Mouse (Mus musculus) heart, adult 2 months (tissue): Measurements from ENCODE around the gene 9530002B09Rik. TPM values are rescaled to one million over a fixed set of nuclear protein-coding genes. Genes with fewer than 3 reads are reported as not detected.

Experiments
- DNase-seq, 2 experiments: peaks; one replicate each; pipeline ENCODE4 v3.0.0; 2021
- H3K27ac ChIP-seq: fragments of 200-600 bp; 2 replicates; pipeline ENCODE4 v1.8.1; 2022
- H3K27me3 ChIP-seq: fragments of 200-500 bp; 2 replicates; pipeline ENCODE4 v1.6.1; 2012; ENCODE audit warnings: mild to moderate bottlenecking, low read length, inconsistent platforms, mixed read lengths; ENCODE audit not compliant: control insufficient read depth, insufficient read depth
- H3K36me3 ChIP-seq: fragments of 200-500 bp; 2 replicates; pipeline ENCODE4 v1.6.1; 2012; ENCODE audit warnings: low read length, inconsistent platforms; ENCODE audit not compliant: control insufficient read depth, insufficient read depth
- H3K4me1 ChIP-seq: fragments of 200-500 bp; 2 replicates; pipeline ENCODE4 v1.6.1; 2011; ENCODE audit warnings: low read length; ENCODE audit not compliant: control insufficient read depth, insufficient read depth
- H3K4me3 ChIP-seq: fragments of 200-600 bp; 2 replicates; pipeline ENCODE4 v1.8.1; 2022
- H3K79me2 ChIP-seq: fragments of 200-500 bp; replicated peaks from 2 replicates; pipeline ENCODE4 v1.6.1; 2012; ENCODE audit warnings: mild to moderate bottlenecking, inconsistent platforms, low read length, moderate library complexity, mixed read lengths; ENCODE audit not compliant: control insufficient read depth, insufficient read depth
- H3K9ac ChIP-seq: fragments of 200-500 bp; 2 replicates; pipeline ENCODE4 v1.6.1; 2012; ENCODE audit warnings: low read depth, mild to moderate bottlenecking, control low read depth, inconsistent platforms, low read length, mixed read lengths
- CTCF ChIP-seq: fragments of 200-600 bp; IDR thresholded peaks from 2 replicates; pipeline ENCODE4 v1.8.1; 2022; ENCODE audit warnings: antibody characterized with exemption, mild to moderate bottlenecking, moderate library complexity
- EP300 ChIP-seq: fragments of 200-500 bp; IDR thresholded peaks from 2 replicates; pipeline ENCODE4 v1.6.1; 2011; ENCODE audit warnings: low read depth, low read length, control low read depth; ENCODE audit not compliant: insufficient read depth
- POLR2A ChIP-seq: fragments of 200-500 bp; IDR thresholded peaks from 2 replicates; pipeline ENCODE4 v1.6.1; 2011; ENCODE audit warnings: mild to moderate bottlenecking, low read depth, low read length, control low read depth; ENCODE audit not compliant: insufficient read depth
- intact Hi-C: fragments of 180-260 bp; cut with DNase I; formaldehyde crosslinking; loops from one replicate; pipeline ENCODE4 v1.15.1; 2025
- long read RNA-seq: library from polyadenylated mRNA; stranded (forward); transcript quantifications from one replicate; pipeline ENCODE4 v2.0.0, GENCODE M21; 2021
- polyA plus RNA-seq: library from polyadenylated mRNA; depleted of rRNA; stranded (reverse); fragments of >200 nt; gene quantifications from 2 replicates; pipeline ENCODE4 v1.2.3, GENCODE M21; 2012; rRNA removed
- total RNA-seq, 2 experiments: library from RNA; stranded (reverse); gene quantifications; 2 replicates each; pipeline ENCODE4 v1.2.3; 2021

9530002B09Rik gene
- total RNA-seq, result not detected
- not detected in 2 replicates for polyA plus RNA-seq
- long read RNA-seq, result 0 reads

DNA sequence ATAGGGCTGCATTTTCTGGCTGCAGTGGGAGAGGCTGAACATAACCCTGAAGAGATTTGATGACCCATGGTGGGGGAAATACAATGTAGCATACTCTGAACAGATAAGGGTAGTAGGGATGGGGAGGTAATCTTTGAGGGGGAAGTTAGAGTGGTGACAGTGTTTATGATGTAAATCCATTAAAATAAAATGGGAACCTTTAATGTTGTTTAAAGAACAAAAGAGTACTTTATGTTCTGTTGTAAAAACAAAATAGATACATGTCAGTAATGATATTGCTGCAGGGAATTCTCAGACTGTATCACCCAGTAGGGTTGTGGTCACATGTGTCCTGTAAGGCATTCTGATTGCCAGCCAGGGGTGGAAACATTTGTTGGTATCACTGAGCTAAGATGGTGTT is at the start of gene 9530002B09Rik:
Gene 9530002B09Rik, plus strand, starts transcription at position 301 of the 400 bp plus-strand sequence.
- Histone ChIP-seq H3K9ac (no peak within 1 kb of the TSS), H3K27me3 (no peaks in the 10 kb centered on the region), H3K4me3 (no peak within 1 kb of the TSS), H3K27ac (no peak within 1 kb of the TSS), H3K36me3 (no peaks in the 10 kb centered on the region), H3K79me2 (no peaks in the 10 kb centered on the region), H3K4me1 (no peaks in the 10 kb centered on the region)
- TF ChIP-seq CTCF (no peak), POLR2A (no peak), EP300 (no peak)
- DNase-seq, result no peak
- intact Hi-C loops, result no loop called here

Other genes starting within 250 kb of the 9530002B09Rik start
- gene Ppt1, start 147.0 kb downstream of the 9530002B09Rik start, total RNA-seq, result 10 to 100 TPM; 41.6 to 42.9 TPM
- 35.3 and 52.1 TPM in 2 replicates for gene Ppt1, start 147.0 kb downstream of the 9530002B09Rik start, polyA plus RNA-seq
- gene Cap1, start 196.8 kb downstream of the 9530002B09Rik start, total RNA-seq, result 10 to 100 TPM; 48.4 to 53.4 TPM
- 38.3 and 42.8 TPM in 2 replicates for gene Cap1, start 196.8 kb downstream of the 9530002B09Rik start, polyA plus RNA-seq